Mouse (Mus musculus) C2C12 (cell line): Measurements from ENCODE around the gene Polr2l.

Experiments used
- CEBPB ChIP-seq: IDR thresholded peaks from one replicate; pipeline ENCODE4 v1.6.1; 2011; ENCODE audit warnings: low read depth, mild to moderate bottlenecking, control low read depth, moderate library complexity
- CTCF ChIP-seq: IDR thresholded peaks from one replicate; pipeline ENCODE4 v1.5.1; 2011; ENCODE audit not compliant: control insufficient read depth, insufficient read depth, insufficient read length
- MAX ChIP-seq: IDR thresholded peaks from one replicate; pipeline ENCODE4 v1.6.1; 2011; ENCODE audit warnings: mild to moderate bottlenecking, control low read depth
- MYOD1 ChIP-seq: IDR thresholded peaks from one replicate; pipeline ENCODE4 v1.6.1; 2011; ENCODE audit warnings: low read depth; ENCODE audit not compliant: control insufficient read depth, insufficient read length
- USF1 ChIP-seq: IDR thresholded peaks from one replicate; pipeline ENCODE4 v1.6.1; 2011; ENCODE audit warnings: low read depth, mild to moderate bottlenecking, control low read depth, moderate library complexity

GRCm38 (mm10) chr7:141517638-141518037 is 42.7 kb upstream of the Polr2l start:
- TF ChIP-seq CEBPB (no peak), CTCF (no peak), USF1 (no peak), MYOD1 (no peak), MAX (no peak)
